Mouse (Mus musculus): ENCODE data around the gene Tcf19. TPM values are rescaled to one million over a fixed set of nuclear protein-coding genes. Genes with fewer than 3 reads are reported as not detected.

The Tcf19 gene
- polyA plus RNA-seq (2016; fragmentation: Nextera tagmentation; extraction: Ambion mirVana), result 43.1 and 43.8 TPM in 2 replicates

DNA sequence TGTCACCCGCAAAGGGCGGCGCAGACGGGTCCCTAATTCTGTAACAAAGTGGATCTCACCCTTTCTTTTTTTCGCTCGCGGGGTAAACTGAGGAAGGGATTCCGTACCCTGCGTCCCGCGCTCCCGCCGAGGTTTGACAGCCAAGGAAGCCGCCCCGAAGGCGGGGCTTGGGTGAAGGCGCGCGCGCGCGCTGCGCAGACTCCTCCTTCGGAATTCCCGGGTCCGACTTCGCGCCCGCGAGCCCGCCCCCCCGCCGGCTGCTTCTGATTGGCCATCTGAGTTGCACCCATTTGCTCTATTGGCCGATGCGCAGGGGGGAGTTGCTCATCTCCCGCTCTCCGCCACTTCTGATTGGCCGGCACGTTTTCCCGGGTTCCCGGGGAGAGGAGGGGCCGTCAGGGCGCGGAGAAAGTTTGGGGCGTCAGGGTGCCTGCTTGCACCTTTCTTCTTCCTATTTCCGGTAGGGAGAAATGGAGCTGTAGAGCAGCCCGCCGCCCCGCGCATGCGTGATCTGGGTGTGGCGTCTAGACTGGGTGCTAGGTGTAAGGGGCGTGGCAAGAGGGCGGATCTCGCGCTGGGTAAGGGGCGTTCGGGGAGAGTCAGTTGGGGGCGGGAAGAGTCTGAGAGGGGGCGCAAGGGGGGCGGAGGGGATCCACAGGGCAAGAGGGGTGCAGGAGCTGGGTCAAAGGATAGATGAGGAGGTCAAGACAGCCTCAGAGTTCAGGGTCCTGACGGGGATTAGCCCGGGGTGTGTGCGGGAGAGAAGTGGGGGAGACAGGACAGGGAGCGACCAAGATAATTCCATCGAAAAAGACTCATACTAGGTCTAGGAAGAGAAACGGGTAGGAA lies at the start of gene Tcf19, which contains the start of gene Cchcr1:
TSS of gene Tcf19 (minus strand) at position 173 of the 849 bp plus-strand sequence.
TSS of gene Cchcr1 (plus strand) at position 449 of the 849 bp plus-strand sequence.
- under 1% methylated on average over 67 of the region's 67 CpGs for WGBS
- peak within 1 kb of the TSS; percentile 81 for H3K27ac ChIP-seq
- peak; percentile 100 for DNase-seq (ENCODE audit: low spot score)

DNA sequence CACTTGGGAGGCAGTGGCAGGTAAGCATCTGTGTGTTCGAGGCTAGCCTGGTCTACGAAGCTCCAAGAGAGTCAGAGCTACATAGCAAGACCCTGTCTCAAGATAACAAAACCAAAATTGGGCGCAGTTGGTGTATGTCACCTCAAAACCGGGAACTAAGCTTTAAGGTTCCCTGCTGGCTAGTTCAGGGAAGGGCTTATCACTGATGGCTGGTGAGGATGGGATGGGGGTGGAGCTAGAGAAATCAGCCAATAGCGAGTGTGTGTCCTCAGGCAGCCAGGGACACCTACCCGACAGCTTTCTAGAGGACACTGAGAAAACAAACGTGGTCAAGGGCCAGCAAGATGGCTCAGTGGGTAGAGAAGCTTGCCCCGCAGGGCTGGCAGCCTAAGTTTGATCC lies 41.6 kb upstream of the Tcf19 start:
- no peak overlapping the region for H3K4me3 ChIP-seq
- H3K36me3 ChIP-seq, result no peaks in the 10 kb centered on the region
- WGBS, result 51% methylated on average over 8 of the region's 8 CpGs
- H3K4me1 ChIP-seq, result peaks cover 7% of the 10 kb centered on the region; the same call in 1 of the 2 replicates
- DNase-seq (ENCODE audit: low spot score), result no peak
- H3K9me3 ChIP-seq, result no peaks in the 10 kb centered on the region
- H3K27ac ChIP-seq, result no peak overlapping the region
- H3K27me3 ChIP-seq (ENCODE audit: insufficient read depth, poor library complexity, severe bottlenecking), result peaks cover 7% of the 10 kb centered on the region; the same call in 1 of the 2 replicates

More for the DNA sequence above, at the start of gene Tcf19, which contains the start of gene Cchcr1:
- Histone ChIP-seq H3K4me3 (peak within 1 kb of the TSS; percentile 73), H3K36me3 (peaks cover 27% of the 10 kb centered on the region), H3K27me3 (ENCODE audit: insufficient read depth, poor library complexity, severe bottlenecking) (no peaks in the 10 kb centered on the region), H3K9me3 (no peaks in the 10 kb centered on the region), H3K4me1 (peaks cover 39% of the 10 kb centered on the region)

DNA sequence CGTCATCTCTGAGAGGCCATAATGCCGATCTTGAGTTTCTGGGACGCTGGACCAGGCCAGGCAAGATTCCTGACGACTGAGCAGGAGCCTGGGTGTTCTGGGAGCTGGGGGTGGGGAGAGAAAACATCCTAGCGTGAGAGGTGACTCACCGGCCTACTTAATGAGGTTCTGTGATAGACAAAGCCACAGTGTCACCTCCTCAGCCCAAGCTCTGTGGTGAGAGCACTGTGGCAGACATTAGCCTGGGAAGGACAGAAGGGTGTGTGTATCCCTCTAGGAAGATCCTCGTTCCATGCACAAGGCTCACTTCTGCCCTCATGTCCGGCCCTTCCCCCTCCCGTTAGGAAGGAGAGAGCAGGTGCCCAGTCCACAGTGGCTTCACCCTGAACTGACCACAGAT lies 40.7 kb upstream of the Tcf19 start:
- WGBS, result 68% methylated on average over 9 of the region's 9 CpGs
- H3K36me3 ChIP-seq, result no peaks in the 10 kb centered on the region
- peaks cover 7% of the 10 kb centered on the region; the same call in 1 of the 2 replicates for H3K27me3 ChIP-seq (ENCODE audit: insufficient read depth, poor library complexity, severe bottlenecking)
- no peaks in the 10 kb centered on the region for H3K9me3 ChIP-seq
- no peak overlapping the region for H3K4me3 ChIP-seq
- DNase-seq (ENCODE audit: low spot score), result no peak
- H3K4me1 ChIP-seq, result peaks cover 7% of the 10 kb centered on the region; the same call in 1 of the 2 replicates
- H3K27ac ChIP-seq, result no peak overlapping the region

DNA sequence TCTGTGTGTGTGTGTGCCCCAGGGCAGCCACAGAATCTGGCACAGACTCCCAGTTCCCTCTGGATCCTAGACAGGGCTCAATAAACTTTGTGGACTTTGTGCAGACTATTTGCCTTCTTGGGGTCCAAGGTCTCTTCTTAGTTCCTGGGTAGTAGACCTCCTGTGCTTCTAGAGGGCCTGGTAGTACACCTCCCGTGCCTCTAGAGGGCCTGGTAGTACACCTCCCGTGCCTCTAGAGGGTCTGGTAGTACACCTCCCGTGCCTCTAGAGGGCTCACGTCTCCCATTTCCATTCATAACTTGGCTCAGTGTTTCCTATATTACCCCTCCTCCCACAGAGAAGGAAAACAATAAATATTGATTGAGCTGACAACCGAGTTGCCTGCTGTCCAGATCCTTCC lies 40.2 kb upstream of the Tcf19 start:
- H3K27me3 ChIP-seq (ENCODE audit: insufficient read depth, poor library complexity, severe bottlenecking), result peaks cover 7% of the 10 kb centered on the region; the same call in 1 of the 2 replicates
- no peak for DNase-seq (ENCODE audit: low spot score)

DNA sequence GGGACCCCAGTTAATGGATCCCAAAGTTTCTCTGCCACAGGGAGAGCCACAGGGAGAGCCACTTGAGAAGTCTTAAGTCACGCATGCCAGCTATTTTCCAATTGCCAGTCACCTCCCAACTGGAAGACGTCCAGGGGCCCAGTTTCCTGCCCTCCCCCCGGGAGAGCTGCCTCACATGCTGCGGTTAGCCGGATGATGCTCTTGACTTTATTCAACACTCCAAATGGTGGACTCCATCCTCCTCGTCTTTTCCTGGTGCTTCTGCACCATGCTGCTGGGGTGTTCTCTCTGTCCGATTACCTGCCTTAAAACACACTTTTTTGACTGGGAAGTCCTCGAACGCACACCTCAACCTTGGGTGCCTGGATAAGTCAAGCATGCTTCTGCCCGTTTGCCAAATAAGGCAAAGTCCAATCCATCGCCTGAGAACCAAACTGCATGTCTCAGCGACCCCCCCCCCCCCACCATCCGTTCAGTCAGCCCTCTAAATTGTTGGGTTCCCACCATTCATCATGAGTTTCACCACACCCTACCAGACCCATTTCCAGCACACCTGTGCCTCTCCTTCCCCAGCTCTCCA lies 39.7 kb upstream of the Tcf19 start:
- Histone ChIP-seq H3K4me1 (peaks cover 16% of the 10 kb centered on the region), H3K27ac (no peak overlapping the region), H3K9me3 (no peaks in the 10 kb centered on the region), H3K27me3 (ENCODE audit: insufficient read depth, poor library complexity, severe bottlenecking) (peaks cover 7% of the 10 kb centered on the region; the same call in 1 of the 2 replicates), H3K4me3 (no peak overlapping the region), H3K36me3 (no peaks in the 10 kb centered on the region)
- DNase-seq (ENCODE audit: low spot score), result no peak
- 88% methylated on average over 13 of the region's 13 CpGs for WGBS

More for the DNA sequence above, 40.2 kb upstream of the Tcf19 start:
- no peaks in the 10 kb centered on the region for H3K9me3 ChIP-seq
- WGBS, result 38% methylated on average over 5 of the region's 5 CpGs
- H3K36me3 ChIP-seq, result no peaks in the 10 kb centered on the region
- no peak overlapping the region for H3K4me3 ChIP-seq
- H3K27ac ChIP-seq, result no peak overlapping the region
- peaks cover 11% of the 10 kb centered on the region for H3K4me1 ChIP-seq

DNA sequence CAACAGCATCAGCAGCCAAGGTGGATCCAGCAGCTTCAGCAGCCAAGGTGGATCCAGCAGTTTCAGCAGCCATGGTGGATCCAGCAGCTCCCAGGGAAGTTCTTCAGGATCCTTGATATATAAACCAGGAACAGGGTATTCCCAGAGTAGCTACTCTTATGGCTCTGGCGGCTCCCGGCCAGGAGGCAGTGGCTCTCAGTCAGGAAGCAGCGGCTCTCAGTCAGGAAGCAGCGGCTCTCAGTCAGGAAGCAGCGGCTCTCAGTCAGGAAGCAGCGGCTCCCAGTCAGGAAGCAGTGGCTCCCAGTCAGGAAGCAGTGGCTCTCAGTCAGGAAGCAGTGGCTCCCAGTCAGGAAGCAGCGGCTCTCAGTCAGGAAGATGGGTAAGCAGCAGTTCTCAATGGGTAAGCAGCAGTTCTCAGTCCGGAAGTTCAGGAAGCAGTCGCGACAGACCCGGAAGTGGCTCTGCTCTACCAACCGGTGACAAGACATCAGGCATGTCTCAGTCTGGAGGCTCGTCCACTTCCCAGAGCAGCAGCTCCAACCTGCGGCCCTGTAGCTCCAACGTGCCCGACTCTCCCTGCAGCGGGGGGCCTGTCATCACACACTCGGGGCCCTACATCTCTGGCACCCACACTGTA lies 38.3 kb upstream of the Tcf19 start:
- DNase-seq (ENCODE audit: low spot score), result no peak
- Histone ChIP-seq H3K9me3 (no peaks in the 10 kb centered on the region), H3K36me3 (no peaks in the 10 kb centered on the region), H3K4me3 (no peak overlapping the region), H3K4me1 (peaks cover 26% of the 10 kb centered on the region), H3K27me3 (ENCODE audit: insufficient read depth, poor library complexity, severe bottlenecking) (peaks cover 7% of the 10 kb centered on the region; the same call in 1 of the 2 replicates), H3K27ac (no peak overlapping the region)
- 84% methylated on average over 18 of the region's 18 CpGs for WGBS

DNA sequence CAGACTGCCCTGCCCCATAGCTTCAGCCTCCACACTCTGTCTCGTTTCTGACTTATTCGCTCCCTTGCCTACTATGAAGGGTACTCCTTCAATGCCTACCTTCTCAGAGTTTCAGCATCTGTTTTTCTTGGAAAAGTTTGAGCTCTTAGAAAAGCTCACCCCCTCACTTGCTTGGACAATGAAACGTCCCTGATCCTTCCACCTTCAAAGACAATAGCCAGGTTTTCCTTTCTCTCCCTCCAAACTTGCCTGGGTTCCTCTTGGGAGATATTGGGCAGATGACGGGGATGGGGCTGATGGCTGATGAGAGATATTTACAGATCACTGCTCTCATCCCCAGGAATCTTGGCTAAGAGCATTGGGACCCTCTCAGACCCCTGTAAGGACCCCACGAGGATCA lies 37.7 kb upstream of the Tcf19 start:
- no peaks in the 10 kb centered on the region for H3K9me3 ChIP-seq
- WGBS, result 78% methylated on average over 5 of the region's 5 CpGs
- H3K27me3 ChIP-seq (ENCODE audit: insufficient read depth, poor library complexity, severe bottlenecking), result peaks cover 7% of the 10 kb centered on the region; the same call in 1 of the 2 replicates
- no peak overlapping the region for H3K27ac ChIP-seq
- DNase-seq (ENCODE audit: low spot score), result no peak
- no peak overlapping the region for H3K4me3 ChIP-seq
- peaks cover 32% of the 10 kb centered on the region for H3K4me1 ChIP-seq
- H3K36me3 ChIP-seq, result no peaks in the 10 kb centered on the region

DNA sequence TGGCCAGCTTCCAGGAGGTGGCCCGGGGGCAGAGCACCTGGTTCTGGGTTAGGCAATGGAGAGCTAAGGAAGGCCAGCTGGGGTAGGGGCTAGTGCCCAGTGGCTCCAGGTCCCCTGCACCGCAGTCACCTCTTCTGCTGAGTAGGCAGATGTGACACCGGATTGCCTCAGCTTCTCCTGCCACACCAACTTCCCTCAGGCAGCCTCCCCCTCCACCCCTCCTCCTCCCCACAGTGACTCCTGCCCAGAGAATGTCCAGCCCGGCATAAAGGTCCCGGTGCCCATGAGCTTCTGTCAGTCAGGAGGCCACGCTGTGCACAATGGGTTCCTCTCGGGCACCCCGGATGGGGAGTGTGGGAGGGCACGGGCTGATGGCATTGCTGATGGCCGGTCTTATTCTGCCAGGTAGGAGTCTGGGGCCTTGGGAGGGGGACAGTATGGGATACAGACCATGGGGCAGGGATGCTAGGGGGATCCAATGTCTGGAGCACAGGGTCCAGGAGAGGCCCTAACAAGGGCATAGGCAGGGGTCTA lies 35.3 kb upstream of the Tcf19 start, which contains the start of gene Cdsn:
TSS of gene Cdsn (plus strand) at position 248 of the 534 bp plus-strand sequence.
- DNase-seq (ENCODE audit: low spot score), result no peak
- H3K27me3 ChIP-seq (ENCODE audit: insufficient read depth, poor library complexity, severe bottlenecking), result peaks cover 7% of the 10 kb centered on the region; the same call in 1 of the 2 replicates
- H3K36me3 ChIP-seq, result no peaks in the 10 kb centered on the region
- peaks cover 44% of the 10 kb centered on the region for H3K4me1 ChIP-seq
- no peaks in the 10 kb centered on the region for H3K9me3 ChIP-seq
- H3K27ac ChIP-seq, result peak within 1 kb of the TSS; percentile 90
- 76% methylated on average over 10 of the region's 10 CpGs for WGBS
- no peak within 1 kb of the TSS for H3K4me3 ChIP-seq

DNA sequence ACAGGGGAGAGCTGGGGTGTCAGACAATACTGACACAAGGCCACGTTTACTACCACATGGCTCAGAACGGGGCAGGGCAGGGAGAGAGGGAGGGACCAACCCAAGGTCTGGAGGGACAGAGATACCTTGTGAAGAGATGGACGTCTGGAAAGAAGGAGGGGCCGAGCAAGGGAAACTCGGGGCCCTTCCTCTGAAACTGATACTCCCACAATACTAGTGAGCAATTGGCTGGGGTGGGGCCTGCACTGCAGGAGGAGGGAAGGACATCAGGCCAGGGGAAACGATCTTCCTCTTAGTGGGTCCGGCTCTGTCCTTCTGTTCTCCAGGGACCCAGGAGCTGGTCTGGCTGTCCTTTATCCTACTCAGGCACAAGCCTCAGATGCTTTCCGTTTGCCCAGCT lies 34.2 kb upstream of the Tcf19 start:
- H3K27me3 ChIP-seq (ENCODE audit: insufficient read depth, poor library complexity, severe bottlenecking), result peaks cover 7% of the 10 kb centered on the region; the same call in 1 of the 2 replicates
- DNase-seq (ENCODE audit: low spot score), result no peak
- no peak overlapping the region for H3K4me3 ChIP-seq
- peaks cover 43% of the 10 kb centered on the region for H3K4me1 ChIP-seq
- peak overlapping the region; percentile 90 for H3K27ac ChIP-seq
- H3K9me3 ChIP-seq, result no peaks in the 10 kb centered on the region
- 45% methylated on average over 8 of the region's 8 CpGs for WGBS
- no peaks in the 10 kb centered on the region for H3K36me3 ChIP-seq

DNA sequence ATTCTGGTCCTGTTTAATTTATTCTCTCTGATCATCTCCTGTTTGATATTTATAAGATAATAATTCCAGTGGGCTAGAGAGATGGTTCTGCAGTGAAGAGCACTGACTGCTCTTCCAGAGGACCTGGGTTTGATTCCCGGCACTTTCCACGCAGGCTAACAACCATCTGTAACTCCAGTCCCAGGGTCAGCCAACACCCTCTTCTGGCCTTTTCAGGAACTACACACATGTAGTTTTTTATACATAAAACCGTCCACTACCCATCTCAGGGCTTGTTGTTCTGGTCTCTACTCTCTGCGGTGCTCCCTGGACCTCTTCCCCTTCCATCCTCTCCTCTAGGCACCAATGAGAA lies 33.5 kb upstream of the Tcf19 start:
- H3K27ac ChIP-seq, result peak overlapping the region; percentile 90
- H3K4me3 ChIP-seq, result peak overlapping the region; percentile 40
- peaks cover 7% of the 10 kb centered on the region; the same call in 1 of the 2 replicates for H3K27me3 ChIP-seq (ENCODE audit: insufficient read depth, poor library complexity, severe bottlenecking)
- DNase-seq (ENCODE audit: low spot score), result no peak
- H3K36me3 ChIP-seq, result no peaks in the 10 kb centered on the region
- no peaks in the 10 kb centered on the region for H3K9me3 ChIP-seq
- peaks cover 43% of the 10 kb centered on the region for H3K4me1 ChIP-seq
- WGBS, result 89% methylated on average over 4 of the region's 4 CpGs

DNA sequence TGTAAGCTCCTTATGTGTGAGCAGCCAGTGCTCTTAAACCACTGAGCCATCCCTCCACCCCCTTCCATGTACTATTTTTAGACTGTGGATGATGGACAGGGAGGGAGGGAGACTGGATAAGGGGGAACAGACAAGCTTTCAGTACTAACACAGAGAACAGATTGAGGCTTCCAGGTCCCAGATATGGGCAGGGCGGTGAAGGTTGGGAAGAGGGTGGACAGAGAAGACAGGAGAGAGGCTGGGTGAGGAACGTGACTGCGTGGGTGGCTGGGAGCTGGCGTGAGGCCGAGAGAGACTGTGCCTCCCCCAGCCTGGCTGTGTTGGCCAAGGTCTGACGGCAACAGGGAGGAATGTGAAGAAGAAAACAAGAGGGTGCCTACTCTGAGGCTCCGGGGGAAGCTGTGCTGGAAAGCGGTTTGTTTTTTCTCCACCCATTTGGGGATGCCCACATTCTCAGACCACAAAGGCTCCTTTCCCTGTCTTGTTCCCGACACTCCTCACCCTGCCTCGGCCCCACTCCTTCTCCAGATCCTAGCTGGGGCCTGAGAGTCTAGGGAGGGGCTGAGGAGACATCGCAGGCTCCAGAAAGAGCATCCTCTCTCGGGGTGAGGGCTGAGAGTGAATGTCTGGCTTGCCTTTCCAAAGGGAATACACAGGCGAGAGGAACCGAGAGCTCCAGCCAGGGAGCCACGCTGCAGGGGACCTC lies 33.0 kb upstream of the Tcf19 start:
- peaks cover 2% of the 10 kb centered on the region; the same call in 1 of the 2 replicates for H3K27me3 ChIP-seq (ENCODE audit: insufficient read depth, poor library complexity, severe bottlenecking)
- peak; percentile 94 for DNase-seq (ENCODE audit: low spot score)
- H3K36me3 ChIP-seq, result no peaks in the 10 kb centered on the region
- H3K4me1 ChIP-seq, result peaks cover 43% of the 10 kb centered on the region
- peak overlapping the region; percentile 40 for H3K4me3 ChIP-seq
- H3K9me3 ChIP-seq, result no peaks in the 10 kb centered on the region
- WGBS, result 24% methylated on average over 15 of the region's 15 CpGs
- H3K27ac ChIP-seq, result peak overlapping the region; percentile 90

DNA sequence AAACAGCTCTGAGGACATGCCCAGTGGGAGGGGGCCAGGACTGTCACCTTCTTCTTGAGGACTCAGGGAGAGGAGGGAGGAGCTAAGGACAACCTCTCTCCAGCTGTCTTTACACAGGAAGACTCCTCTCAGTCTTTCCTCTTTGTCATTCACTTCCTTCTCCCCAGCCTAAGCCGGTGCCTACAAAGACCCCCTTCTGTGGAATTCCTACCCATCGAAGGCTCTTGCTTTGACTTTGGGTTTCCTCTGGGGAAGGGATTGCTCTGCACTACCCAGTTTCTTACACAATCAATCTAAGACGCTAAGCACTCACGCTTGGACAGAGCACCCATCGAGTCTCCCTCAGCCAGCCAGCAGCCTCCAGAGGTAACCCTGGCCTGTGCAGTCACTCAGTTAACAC lies 32.0 kb upstream of the Tcf19 start:
- Histone ChIP-seq H3K27me3 (ENCODE audit: insufficient read depth, poor library complexity, severe bottlenecking) (no peaks in the 10 kb centered on the region), H3K9me3 (no peaks in the 10 kb centered on the region), H3K4me1 (peaks cover 45% of the 10 kb centered on the region), H3K27ac (peak overlapping the region; percentile 90), H3K36me3 (no peaks in the 10 kb centered on the region), H3K4me3 (0 out of 2 replicates have a peak overlapping the region, but pooled peaks have one; percentile 0)
- no peak for DNase-seq (ENCODE audit: low spot score)
- WGBS, result 15% methylated on average over 5 of the region's 5 CpGs

Measured in heart, embryonic 10.5 days (tissue).